Mouse (Mus musculus) erythroblast, embryonic 14.5 days (primary cell): ENCODE data around the gene Inf2. TPM values are rescaled to one million over a fixed set of nuclear protein-coding genes. Genes with fewer than 3 reads are reported as not detected.

Experiments used
- H3K27me3 ChIP-seq: 2 replicates; pipeline ENCODE4 v1.6.1; 2012; ENCODE audit warnings: inconsistent platforms; ENCODE audit not compliant: control insufficient read depth
- H3K36me3 ChIP-seq: 2 replicates; pipeline ENCODE4 v1.6.1; 2012; ENCODE audit warnings: mild to moderate bottlenecking, inconsistent platforms; ENCODE audit not compliant: control insufficient read depth
- H3K4me1 ChIP-seq: 2 replicates; pipeline ENCODE4 v1.6.1; 2012; ENCODE audit warnings: inconsistent platforms; ENCODE audit not compliant: control insufficient read depth
- H3K4me3 ChIP-seq: replicated peaks from 2 replicates; pipeline ENCODE3; 2012; ENCODE audit warnings: moderate library complexity, mild to moderate bottlenecking, inconsistent platforms
- H3K9me3 ChIP-seq: 2 replicates; pipeline ENCODE4 v1.6.1; 2012; ENCODE audit warnings: low read length, inconsistent platforms, mixed read lengths; ENCODE audit not compliant: control insufficient read depth
- GATA1 ChIP-seq: IDR thresholded peaks from 2 replicates; pipeline ENCODE4 v1.6.1; 2012; ENCODE audit warnings: low read length, inconsistent platforms, mixed read lengths
- TAL1 ChIP-seq: IDR thresholded peaks from 3 replicates; pipeline ENCODE4 v1.6.1; 2012; ENCODE audit warnings: low read length, inconsistent platforms, mixed read lengths
- polyA plus RNA-seq: library from polyadenylated mRNA; stranded (reverse); fragments of >175 nt; gene quantifications from 2 replicates; pipeline ENCODE4 v1.2.3, GENCODE M21; 2012

Inf2 gene
- polyA plus RNA-seq, 1 experiment = 0.43 TPM

DNA sequence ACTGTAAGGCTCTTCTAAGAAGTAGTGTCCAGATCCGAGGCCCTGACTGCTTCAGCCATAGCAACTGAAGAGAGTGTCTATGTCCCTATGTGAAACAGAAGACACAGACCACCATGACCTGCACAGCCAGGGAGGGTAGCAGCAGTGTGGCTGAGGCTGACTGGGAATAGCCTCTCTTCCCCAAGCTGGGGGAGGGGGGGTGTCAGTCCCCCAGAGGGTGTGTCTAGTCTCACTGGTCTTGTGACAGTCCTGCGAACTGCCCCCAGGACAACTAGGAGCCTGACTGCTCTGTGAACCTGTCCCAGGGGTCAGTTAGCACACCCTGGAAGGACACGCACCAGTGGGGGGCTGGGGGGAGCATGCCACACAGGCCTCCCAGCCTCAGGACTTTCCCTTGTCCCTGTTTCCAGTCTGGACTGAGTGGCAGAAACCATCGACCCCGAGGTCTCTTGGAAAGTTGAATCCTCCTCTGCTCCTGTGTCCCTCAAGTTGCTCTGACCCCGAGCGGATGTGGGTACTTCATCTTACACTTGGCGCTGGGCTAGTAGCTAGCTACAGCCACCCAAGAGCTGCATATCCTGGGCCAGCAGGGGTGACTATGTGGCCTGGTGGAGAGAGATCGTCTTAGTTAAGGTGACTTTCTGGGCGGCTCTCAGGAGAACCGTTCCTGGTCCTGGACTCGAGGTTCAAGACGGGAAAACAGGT is 30.5 kb downstream of the Inf2 start:
- peaks cover 31% of the 10 kb centered on the region for H3K4me1 ChIP-seq

DNA sequence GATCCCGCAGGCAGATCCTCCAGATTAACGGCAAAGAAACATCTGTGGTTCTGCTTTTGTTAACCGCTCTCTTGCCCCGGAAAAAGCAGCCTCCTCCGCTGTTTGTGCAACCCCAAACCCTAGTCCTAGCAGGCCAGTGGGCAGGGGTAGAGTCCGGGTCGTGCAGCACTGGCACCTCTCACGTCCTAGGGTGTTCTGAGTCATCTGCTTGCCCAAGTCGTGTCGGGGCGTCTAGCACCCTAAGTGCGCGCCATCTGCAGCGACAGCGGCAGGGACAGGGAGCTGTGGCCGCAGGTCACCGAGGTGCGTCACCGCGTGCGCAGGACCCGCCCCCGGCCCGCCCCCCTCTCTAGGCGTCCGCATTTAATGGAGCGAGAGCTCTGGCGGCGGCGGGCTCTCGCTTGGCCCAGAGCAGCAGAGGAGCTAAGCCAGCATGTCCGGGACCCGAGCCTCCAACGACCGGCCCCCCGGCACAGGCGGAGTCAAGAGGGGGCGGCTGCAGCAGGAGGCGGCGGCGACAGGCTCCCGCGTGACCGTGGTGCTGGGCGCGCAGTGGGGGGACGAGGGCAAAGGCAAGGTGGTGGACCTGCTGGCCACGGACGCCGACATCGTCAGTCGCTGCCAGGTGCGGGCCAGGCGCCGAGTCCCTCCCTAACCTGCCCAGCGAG is 31.2 kb downstream of the Inf2 start, which contains the start of gene Adssl1:
Gene Adssl1, plus strand, starts transcription at position 360 of the 668 bp plus-strand sequence.
- TF ChIP-seq TAL1 (no peak), GATA1 (no peak)
- Histone ChIP-seq H3K4me1 (peaks cover 31% of the 10 kb centered on the region), H3K9me3 (no peaks in the 10 kb centered on the region; the same call in 1 of the 2 replicates), H3K27me3 (peaks cover 41% of the 10 kb centered on the region), H3K36me3 (no peaks in the 10 kb centered on the region), H3K4me3 (peak within 1 kb of the TSS; percentile 41)

More for the DNA sequence above, 30.5 kb downstream of the Inf2 start:
- TF ChIP-seq TAL1 (no peak), GATA1 (no peak)
- H3K27me3 ChIP-seq = peaks cover 41% of the 10 kb centered on the region
- no peaks in the 10 kb centered on the region for H3K36me3 ChIP-seq
- H3K9me3 ChIP-seq = no peaks in the 10 kb centered on the region; the same call in 1 of the 2 replicates
- H3K4me3 ChIP-seq = peak overlapping the region; percentile 41

DNA sequence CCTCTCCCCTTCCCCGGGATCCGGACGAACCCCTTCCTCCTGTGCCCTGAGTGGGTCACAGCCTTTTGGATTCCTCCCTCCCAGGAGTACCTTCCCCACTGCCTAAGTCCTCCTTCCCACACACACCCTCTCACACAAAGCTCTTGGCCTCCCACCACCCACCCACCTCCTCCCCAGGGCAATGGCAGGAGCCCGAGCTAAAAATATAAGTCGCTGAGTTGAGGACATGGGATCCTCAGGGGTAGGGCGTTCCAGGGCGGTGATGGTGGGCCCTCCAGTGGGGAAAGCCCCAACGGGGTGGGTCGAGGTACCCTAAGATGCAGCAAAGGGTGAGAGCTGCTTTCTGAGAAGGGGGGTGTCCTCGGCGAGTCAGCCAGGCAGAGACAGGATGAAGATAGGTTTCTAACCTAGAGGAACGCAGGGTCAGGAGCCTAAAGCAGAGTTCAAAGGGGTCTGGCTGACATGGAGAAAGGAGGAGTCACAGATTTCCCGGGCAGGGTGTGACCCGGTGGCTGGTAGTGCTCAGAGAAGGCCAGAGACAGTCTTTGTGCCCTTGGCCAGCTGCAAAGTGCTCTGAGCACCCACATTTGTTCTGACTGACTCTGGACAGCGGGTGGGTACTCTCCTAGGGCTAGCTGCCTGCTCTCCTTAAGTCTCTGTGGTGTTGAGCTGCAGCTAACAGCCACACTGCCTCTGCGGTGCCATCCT is 31.9 kb downstream of the Inf2 start:
- Histone ChIP-seq H3K4me1 (peaks cover 31% of the 10 kb centered on the region), H3K9me3 (no peaks in the 10 kb centered on the region; the same call in 1 of the 2 replicates), H3K4me3 (peak overlapping the region; percentile 41), H3K27me3 (peaks cover 41% of the 10 kb centered on the region), H3K36me3 (no peaks in the 10 kb centered on the region)
- TF ChIP-seq TAL1 (no peak), GATA1 (no peak)

DNA sequence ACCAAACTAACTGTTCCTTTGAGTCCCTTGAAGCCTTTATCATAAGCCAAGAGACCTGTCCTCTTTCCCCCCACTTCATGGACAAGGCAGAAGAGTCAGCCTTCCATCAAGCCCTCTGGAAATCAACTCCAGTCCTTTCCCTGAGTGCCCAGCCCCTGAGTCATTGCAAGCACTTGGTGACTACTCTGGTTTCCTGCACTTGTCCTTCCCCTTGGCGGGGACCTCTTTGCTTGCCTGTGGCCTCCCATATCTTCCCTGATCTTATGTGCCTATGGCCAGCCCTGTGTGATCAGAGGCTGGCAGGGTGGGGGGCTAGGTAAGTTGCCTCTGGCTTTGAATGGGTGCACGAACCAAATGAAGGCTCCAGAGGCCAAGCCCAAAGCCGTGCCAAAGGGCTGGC is 33.3 kb downstream of the Inf2 start:
- H3K36me3 ChIP-seq = no peaks in the 10 kb centered on the region
- no peak overlapping the region for H3K4me3 ChIP-seq
- TF ChIP-seq GATA1 = no peak
- TF ChIP-seq TAL1 = no peak
- H3K9me3 ChIP-seq = no peaks in the 10 kb centered on the region
- H3K27me3 ChIP-seq = peaks cover 41% of the 10 kb centered on the region
- H3K4me1 ChIP-seq = peaks cover 31% of the 10 kb centered on the region

GRCm38 (mm10) chr12:112623742-112624141 is 35.2 kb downstream of the Inf2 start:
- H3K4me3 ChIP-seq = no peak overlapping the region
- peaks cover 33% of the 10 kb centered on the region for H3K27me3 ChIP-seq
- no peak for TF ChIP-seq TAL1
- H3K9me3 ChIP-seq = no peaks in the 10 kb centered on the region
- H3K4me1 ChIP-seq = peaks cover 27% of the 10 kb centered on the region
- H3K36me3 ChIP-seq = no peaks in the 10 kb centered on the region

DNA sequence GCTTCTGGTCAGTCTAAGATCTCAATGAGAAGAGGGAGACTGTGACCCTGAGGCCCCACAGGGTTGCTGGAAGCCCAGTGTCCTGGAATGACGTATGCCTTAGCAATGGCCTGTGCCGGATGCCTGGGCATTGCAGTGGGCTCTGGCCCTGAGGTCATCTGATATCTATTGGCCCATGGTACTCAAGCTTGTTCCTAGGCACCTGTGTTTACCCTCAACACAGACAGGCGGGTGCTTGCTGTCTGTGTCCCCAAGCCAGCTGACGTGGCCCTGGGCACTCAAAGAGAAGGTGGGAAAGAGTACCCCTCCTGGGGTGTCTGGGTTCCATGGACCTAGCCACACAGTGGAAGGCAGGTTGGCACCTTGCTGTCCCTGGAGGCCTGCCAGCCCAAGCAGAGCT is 37.1 kb downstream of the Inf2 start:
- Histone ChIP-seq H3K9me3 (no peaks in the 10 kb centered on the region), H3K4me3 (no peak overlapping the region), H3K27me3 (peaks cover 14% of the 10 kb centered on the region), H3K36me3 (no peaks in the 10 kb centered on the region), H3K4me1 (peaks cover 21% of the 10 kb centered on the region)
- no peak for TF ChIP-seq TAL1

DNA sequence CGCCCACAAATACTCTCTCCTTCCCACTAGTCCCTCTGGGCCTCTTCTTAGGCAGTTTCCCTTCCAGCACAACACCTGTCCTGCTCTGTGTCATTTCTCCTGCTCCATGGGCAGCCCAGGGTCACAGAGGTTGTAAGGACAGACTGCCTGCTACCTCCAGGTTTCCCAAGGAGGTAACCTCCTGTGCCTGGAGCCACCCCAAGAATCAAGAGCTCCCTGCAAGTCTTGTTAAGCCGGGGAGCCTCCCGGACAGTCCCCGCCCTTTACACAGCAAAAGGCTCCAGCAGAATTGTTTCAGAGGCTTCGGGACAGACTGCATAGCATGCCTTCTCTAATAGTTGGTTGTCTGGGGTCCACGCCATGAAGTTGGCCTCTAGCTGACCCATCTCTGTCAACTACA is 37.9 kb downstream of the Inf2 start:
- Histone ChIP-seq H3K9me3 (no peaks in the 10 kb centered on the region), H3K4me3 (no peak overlapping the region), H3K36me3 (no peaks in the 10 kb centered on the region), H3K27me3 (peaks cover 6% of the 10 kb centered on the region), H3K4me1 (peaks cover 21% of the 10 kb centered on the region)
- no peak for TF ChIP-seq GATA1
- TF ChIP-seq TAL1 = no peak

DNA sequence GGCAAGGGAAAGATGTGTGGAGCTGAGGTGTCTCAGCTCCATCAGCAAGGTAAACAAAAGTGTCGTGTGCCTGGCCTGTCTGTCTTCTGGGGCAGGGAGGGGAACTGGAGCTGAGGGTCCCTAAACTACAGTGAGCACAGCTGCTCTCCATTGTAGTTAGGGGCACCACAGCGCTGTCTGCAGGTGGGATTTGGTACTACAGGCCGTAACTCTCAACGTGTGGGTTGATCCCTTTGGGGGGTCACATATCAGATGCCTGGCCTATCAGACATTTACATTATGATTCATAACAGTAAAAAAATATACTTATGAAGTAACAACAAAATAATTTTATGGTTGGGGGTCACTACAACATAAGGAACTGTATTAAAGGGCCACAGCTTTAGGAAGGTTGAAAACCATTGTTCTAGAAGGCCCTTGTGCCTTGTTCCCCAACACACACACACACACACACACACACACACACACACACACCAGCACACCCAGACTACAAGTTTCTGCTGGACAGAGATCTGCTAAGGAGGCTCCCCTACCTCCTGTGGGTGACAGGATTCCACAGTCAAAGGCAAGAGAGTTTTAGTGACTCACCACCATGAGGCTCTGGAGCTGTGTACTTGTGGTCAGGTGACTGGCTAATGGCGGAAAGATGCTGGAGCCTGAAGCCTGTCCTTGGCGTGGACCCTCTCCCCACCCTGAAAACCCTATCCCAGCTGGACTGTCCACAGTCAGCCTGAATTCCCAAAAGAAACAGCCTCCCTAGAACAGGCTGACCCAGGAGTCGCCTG is 38.7 kb downstream of the Inf2 start:
- TF ChIP-seq TAL1 = no peak
- no peak for TF ChIP-seq GATA1
- Histone ChIP-seq H3K4me1 (peaks cover 21% of the 10 kb centered on the region), H3K36me3 (no peaks in the 10 kb centered on the region), H3K9me3 (no peaks in the 10 kb centered on the region), H3K4me3 (no peak overlapping the region), H3K27me3 (peaks cover 3% of the 10 kb centered on the region)
